Mouse (Mus musculus) liver, postnatal 0 days (tissue): Measurements from ENCODE around the gene Lrrfip1.

Experiments
- CTCF ChIP-seq: sonication (generic); IDR thresholded peaks from 2 replicates; pipeline ENCODE4 v1.5.1; 2016; ENCODE audit warnings: antibody characterized with exemption, low read depth
- EP300 ChIP-seq: IDR thresholded peaks from 2 replicates; pipeline ENCODE4 v1.6.1; 2016; ENCODE audit warnings: antibody characterized with exemption, low read depth, mild to moderate bottlenecking

DNA sequence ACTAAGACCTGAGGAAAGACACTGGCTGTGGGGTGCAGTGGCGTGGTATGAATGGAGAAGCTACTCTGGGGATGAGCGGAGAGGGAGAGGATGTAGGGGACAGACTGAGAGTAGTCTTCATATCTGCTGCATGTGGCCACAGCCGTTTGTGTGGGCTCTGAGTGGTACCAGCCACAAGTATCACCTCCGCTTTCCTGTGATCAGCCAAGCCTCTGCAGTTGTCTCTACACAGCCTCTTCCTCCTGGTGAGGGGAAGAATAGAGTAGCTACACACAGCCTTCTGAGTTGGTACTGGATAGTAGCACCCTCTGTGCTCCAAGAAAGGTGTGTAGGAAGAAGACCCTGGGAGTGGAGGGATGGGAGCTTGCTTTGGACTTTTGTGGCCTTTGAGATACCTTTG lies 38.7 kb downstream of the Lrrfip1 start:
- TF ChIP-seq EP300: no peak
- TF ChIP-seq CTCF: no peak
